Mouse (Mus musculus) left cerebral cortex, adult 11 months (tissue): ENCODE measurements at regions not wholly inside any gene's neighbourhood (a gene's known extent, or its start where the extent isn't known, plus 50 kb on each side); places are given as distances from the start of the nearest gene placed in this dataset.
"Not testable (repeated sequence)": the region's sequence is repeated elsewhere in the genome, so short reads cannot be mapped to it uniquely, and the experiment has no call there.

Experiments
- DNase-seq: peaks from one replicate; pipeline ENCODE4 v3.0.0; 2022; ENCODE audit warnings: low spot score

- no peak for DNase-seq
Observed at GRCm38 (mm10) chr2:18617520-18617919, 54.7 kb upstream of the Commd3 start.

- no peak for DNase-seq
Observed at GRCm38 (mm10) chr2:18609868-18610185, 62.4 kb upstream of the Commd3 start.

GRCm38 (mm10) chr2:18609075-18609867, 62.9 kb upstream of the Commd3 start:
- no peak for DNase-seq

- no peak for DNase-seq
Observed at GRCm38 (mm10) chr2:18608260-18609074, 63.7 kb upstream of the Commd3 start.

- no peak for DNase-seq
Observed at GRCm38 (mm10) chr2:18607586-18608259, 64.5 kb upstream of the Commd3 start.

GRCm38 (mm10) chr2:18607088-18607487, 65.1 kb upstream of the Commd3 start:
- DNase-seq = no peak

GRCm38 (mm10) chr2:18592221-18592620, 80.0 kb upstream of the Commd3 start:
- no peak for DNase-seq

GRCm38 (mm10) chr2:18588232-18588631, 84.0 kb upstream of the Commd3 start:
- no peak for DNase-seq

- no peak for DNase-seq
Observed at GRCm38 (mm10) chr2:18587746-18588231, 84.4 kb upstream of the Commd3 start.

GRCm38 (mm10) chr2:18586925-18587724, 85.1 kb upstream of the Commd3 start:
- peak; percentile 78 for DNase-seq

GRCm38 (mm10) chr2:18585564-18586336, 86.4 kb upstream of the Commd3 start:
- no peak for DNase-seq

- no peak for DNase-seq
Observed at GRCm38 (mm10) chr2:18558133-18558532, 114.1 kb upstream of the Commd3 start.

GRCm38 (mm10) chr2:18547964-18548643, 124.1 kb upstream of the Commd3 start:
- no peak for DNase-seq

GRCm38 (mm10) chr2:18524387-18524786, 131.8 kb upstream of the Dnajc1 start:
- DNase-seq = no peak

- no peak for DNase-seq
Observed at GRCm38 (mm10) chr2:18523911-18524310, 131.3 kb upstream of the Dnajc1 start.

GRCm38 (mm10) chr2:18513435-18513834, 120.8 kb upstream of the Dnajc1 start:
- DNase-seq = no peak

- no peak for DNase-seq
Observed at GRCm38 (mm10) chr2:18509317-18509716, 116.7 kb upstream of the Dnajc1 start.

- peak; percentile 35 for DNase-seq
Observed at GRCm38 (mm10) chr2:18473361-18473771, 80.7 kb upstream of the Dnajc1 start.

GRCm38 (mm10) chr2:18460901-18461300, 68.3 kb upstream of the Dnajc1 start:
- no peak for DNase-seq

GRCm38 (mm10) chr2:18460281-18460680, 67.7 kb upstream of the Dnajc1 start:
- not testable (repeated sequence) for DNase-seq
